Mouse (Mus musculus) liver, postnatal 0 days (tissue): ENCODE measurements around the gene Zbtb18.

Source experiments
- CTCF ChIP-seq: sonication (generic); IDR thresholded peaks from 2 replicates; pipeline ENCODE4 v1.5.1; 2016; ENCODE audit warnings: antibody characterized with exemption, low read depth
- EP300 ChIP-seq: IDR thresholded peaks from 2 replicates; pipeline ENCODE4 v1.6.1; 2016; ENCODE audit warnings: antibody characterized with exemption, low read depth, mild to moderate bottlenecking

GRCm38 (mm10) chr1:177447086-177447485 lies 4.9 kb downstream of the Zbtb18 start:
- TF ChIP-seq CTCF (no peak), EP300 (no peak)
